Mouse (Mus musculus) adrenal gland, adult 8-10 months (tissue): ENCODE results near the gene Gtf2f1. TPM values are rescaled to one million over a fixed set of nuclear protein-coding genes. Genes with fewer than 3 reads are reported as not detected.

Source experiments
- DNase-seq: peaks from one replicate; pipeline ENCODE4 v3.0.0; 2022
- total RNA-seq, 4 experiments: library from RNA; stranded (reverse); gene quantifications; 2 replicates each; pipeline ENCODE4 v1.2.4; 2022

The Gtf2f1 gene
- total RNA-seq, 4 experiments from 2014 or later, result 45.6 to 68.2 (median 54.2) TPM

DNA sequence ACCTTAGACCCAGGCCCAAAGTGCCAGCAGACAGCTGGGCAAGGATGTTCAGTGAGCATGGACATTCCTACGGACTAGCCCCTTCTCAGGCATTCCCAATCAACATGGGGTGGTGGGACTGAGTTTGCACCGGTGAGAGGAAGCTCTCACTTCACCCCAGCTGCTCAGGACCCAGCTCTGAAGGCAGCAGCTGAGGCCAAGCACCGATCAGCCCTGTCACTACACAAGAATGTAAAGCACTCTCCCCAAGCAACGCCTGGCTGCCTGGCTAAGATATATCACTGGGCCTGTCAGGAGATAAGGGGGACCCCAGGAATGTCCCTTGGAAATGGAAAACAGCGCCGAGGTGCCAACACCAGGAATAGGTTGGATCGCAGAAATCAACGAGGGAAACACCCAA is 9.9 kb downstream of the Gtf2f1 start:
- DNase-seq, result no peak

GRCm38 (mm10) chr17:56999968-57000609 is 11.0 kb downstream of the Gtf2f1 start, which contains the start of gene Pspn:
Gene Pspn (minus strand): TSS chr17:57000018.
- no peak for DNase-seq

DNA sequence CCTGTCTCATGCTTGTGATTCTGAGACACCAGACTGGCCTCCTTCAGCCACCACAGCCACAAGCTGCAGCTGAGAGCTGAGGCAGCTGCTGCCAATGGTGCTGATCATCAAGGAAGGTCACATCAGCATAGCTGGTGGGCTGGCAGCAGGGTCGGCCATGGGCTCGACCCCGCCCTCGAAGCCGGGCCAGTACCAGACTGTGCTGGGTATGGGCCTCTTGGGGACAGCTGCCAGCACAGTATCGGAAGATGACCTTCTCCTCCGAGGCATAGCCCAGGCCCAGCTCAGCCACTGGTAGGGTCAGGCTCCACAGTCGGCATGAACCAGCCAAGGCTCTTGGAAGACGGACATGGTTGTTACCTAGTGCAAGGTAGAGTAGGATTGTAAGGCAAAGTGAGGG is 11.7 kb downstream of the Gtf2f1 start:
- DNase-seq, result no peak

DNA sequence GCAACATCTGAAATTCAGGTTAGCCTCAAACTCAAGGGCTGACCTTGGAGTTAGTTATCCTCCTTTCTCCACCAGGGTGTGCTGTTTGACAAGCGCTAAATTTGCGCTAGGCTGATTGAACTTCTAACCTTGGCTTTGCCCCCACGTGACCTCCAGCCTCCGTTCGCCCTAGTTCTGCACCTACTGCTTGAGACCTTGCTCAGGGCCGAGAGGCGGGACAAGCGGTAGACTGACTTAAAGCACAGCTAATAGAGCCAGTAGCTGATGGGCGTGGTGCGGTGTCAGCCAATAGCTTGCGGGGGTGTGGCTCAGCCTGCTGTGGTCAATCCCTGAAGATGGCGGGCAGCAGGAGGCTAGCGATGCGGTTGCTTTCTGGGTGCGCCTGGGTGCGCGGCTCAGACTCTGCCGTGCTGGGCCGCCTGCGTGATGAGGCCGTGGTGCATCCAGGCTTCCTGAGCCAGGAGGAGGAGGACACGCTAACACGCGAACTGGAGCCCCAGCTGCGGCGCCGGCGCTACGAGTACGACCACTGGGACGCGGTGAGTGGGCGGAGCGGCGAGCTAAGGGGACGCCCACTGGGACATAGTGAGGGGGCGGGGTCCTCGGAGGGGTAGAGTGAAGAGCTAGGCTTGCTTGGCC is 13.9 kb downstream of the Gtf2f1 start, which contains the start of gene Alkbh7:
Alkbh7 (plus strand) TSS at position 311 of the 639 bp plus-strand sequence.
- peak; percentile 98 for DNase-seq

DNA sequence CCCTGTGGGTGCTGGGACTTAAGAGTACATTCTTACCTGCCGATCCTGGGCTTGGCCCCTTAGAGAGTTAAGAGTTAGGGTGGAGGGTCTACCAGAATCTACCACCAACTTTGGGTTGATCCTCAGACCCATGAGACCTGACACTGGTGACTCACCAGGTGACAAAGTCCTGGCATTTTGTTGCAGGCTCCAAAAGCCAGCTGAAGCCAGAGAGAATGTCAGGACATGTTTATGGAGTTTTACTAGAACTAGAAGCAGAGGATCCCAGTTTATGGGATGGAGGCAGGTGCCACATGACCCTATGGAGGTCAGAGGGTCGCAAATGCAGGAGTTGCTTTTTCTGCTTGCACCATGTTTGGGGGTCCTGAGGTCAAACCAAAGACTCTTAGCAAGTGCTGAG is 14.6 kb downstream of the Gtf2f1 start:
- no peak for DNase-seq

DNA sequence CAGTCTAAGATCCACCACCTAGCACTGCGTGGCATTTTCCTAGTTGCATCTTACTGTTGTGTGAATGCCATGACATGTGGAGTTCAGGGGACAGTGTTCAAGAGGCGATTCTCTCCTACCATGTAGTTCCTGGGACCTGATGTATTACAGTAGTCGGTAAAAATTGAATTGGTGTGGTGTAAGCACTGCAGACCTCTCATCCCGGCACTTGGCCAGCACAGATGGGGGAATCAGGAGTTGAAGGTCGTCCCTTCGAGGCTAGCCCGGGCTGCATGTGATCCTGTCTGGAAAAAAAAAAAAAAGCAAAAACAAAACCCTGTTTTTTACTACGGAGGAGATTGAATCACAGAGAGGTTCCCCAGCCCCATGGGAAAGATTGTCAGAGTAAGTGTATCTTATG is 16.0 kb downstream of the Gtf2f1 start:
- DNase-seq, result no peak

DNA sequence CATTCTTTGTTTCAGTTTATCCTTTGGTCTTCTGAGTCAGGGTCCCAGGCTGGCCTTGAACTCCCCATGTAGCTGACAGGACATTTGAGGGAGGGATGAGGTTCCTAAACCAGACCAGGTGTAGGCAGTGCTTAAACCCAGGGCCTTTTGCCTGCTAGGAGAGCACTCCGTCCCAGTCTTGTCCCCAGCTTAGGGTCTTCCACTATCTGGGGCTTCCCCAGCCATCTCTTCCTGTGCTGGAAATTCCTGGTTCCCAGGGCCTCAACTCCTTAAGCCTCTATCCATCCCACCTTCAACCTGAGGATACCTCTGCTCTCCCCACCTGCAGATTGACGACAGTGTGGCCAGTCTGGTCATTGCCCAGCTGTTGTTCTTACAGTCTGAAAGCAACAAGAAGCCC is 20.1 kb downstream of the Gtf2f1 start:
- no peak for DNase-seq

- peak; percentile 94 for DNase-seq
Observed at GRCm38 (mm10) chr17:56990115-56990746, 20.9 kb downstream of the Gtf2f1 start, which contains the start of gene Clpp. Gene Clpp (plus strand): TSS chr17:56990305.

DNA sequence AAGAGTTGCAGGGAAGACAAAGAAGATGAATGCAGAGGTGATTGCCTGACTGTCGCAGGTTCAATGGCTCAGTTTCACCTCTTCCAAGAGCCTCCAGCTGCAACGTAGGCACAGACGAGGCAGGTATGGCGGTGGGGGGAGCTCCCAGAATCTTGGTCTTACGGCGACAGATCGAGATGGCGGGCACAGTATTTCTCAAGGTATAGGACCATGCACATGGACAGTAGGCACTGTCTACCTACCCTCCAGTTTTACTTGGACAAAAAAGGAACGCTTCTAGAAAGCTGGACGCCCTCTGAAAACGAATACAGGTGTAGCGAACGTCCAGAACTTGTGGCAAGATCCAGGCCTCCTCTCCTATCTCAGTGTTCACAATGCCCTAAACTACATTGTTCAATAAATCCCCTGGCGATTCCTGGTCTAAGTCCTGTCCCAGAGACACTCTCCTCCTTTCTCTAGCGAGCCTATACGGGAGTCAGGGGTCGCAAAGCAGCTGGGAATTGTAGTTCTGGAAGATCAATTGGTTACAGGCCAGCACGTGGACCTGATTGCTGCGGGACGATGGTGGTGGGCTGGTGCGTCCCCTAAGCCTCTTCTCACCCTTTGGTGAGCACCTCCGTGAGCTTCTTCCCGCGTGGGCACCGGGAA is 21.5 kb downstream of the Gtf2f1 start:
- no peak for DNase-seq

DNA sequence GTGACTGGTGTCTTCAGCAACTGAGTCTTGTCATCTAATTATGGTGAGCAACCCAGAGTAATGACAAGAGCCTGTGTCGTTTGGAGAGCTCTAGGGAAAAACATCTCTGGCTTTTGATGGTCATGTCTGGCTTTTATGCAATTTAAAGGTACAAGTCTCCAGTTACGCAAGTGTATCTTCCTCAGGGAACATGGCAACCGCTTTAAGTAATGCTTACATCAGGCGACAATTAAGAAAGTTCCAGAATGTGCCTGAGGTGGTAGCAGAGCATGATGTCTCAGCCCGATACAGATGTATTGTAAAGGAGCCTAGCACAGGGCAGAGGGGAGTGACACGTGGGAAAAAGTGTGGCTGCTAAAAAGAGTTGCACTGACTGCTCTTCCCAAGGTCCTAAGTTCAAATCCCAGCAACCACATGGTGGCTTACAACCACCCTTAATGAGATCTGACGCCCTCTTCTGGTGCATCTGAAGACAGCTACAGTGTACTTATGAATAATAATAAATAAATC is 22.1 kb downstream of the Gtf2f1 start:
- no peak for DNase-seq

DNA sequence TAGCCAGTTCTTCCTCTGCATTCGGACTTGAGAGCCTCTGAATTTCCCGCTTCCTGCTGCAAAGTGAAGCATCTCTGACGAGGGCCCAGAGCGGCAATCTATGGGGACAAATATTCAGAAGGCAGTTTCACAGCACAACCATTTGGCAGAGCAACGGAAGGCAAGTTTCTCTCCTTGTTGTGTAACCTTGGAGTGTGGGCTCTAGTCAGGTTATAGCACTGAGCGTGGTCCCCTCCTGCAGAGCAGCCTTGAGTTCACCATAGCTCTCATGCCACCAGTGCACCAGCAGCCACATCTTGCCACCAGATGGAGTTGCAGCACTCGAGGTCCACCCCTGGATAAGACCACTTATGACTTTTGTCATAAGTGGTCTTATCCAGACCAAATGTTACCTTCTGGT is 22.6 kb downstream of the Gtf2f1 start:
- no peak for DNase-seq

- DNase-seq, result no peak
Observed at GRCm38 (mm10) chr17:56986105-56986805, 24.8 kb downstream of the Gtf2f1 start.

GRCm38 (mm10) chr17:56985656-56986055 is 25.4 kb downstream of the Gtf2f1 start:
- no peak for DNase-seq

GRCm38 (mm10) chr17:56984886-56985285 is 26.2 kb downstream of the Gtf2f1 start:
- DNase-seq, result no peak

DNA sequence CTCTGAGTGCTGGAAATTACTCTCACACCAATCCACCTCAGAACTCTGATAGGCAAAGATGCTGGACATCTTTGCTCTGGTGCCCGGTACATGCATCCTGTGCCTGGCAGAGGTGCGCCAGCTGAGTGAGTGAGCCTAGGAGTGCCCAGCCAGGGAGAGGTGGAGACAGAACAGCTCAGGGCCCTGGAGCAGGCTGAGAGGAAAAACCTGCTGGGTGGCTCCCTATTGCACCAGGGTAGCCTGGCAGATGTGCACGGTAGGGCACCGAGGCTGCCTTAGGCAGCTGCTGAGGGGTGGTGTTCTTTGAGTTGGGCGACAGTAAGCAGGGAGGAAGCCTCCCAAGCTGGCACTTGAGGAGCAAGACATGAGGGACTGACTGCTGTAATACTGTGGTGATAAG is 29.1 kb downstream of the Gtf2f1 start, which contains the start of gene Acer1:
Acer1 (minus strand) TSS at position 114 of the 400 bp plus-strand sequence.
- DNase-seq, result no peak

- no peak for DNase-seq
Observed at GRCm38 (mm10) chr17:56981049-56981448, 30.0 kb downstream of the Gtf2f1 start.

- DNase-seq, result no peak
Observed at GRCm38 (mm10) chr17:56979524-56979923, 31.6 kb downstream of the Gtf2f1 start.

GRCm38 (mm10) chr17:56976531-56977390 is 34.3 kb downstream of the Gtf2f1 start:
- DNase-seq, result no peak

DNA sequence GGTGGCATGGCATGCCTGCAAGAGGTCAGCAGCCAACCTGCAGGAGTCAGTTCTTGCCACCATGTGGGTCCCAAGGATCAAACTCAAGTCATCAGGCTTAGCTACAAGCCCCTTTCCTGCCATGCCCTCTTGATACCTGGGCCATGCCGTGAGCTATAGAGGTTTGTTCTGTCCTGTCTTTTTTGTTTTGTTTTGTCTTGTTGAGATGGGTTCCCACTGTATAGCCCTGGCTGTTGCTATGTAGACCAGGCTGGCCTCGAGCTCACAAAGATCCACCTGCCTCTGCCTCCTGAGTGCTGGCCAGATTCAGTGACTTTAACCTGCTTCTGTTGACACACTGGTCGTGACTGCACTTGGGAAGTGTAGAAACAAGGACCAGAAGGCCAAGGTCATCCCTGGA is 35.7 kb downstream of the Gtf2f1 start:
- DNase-seq, result no peak

DNA sequence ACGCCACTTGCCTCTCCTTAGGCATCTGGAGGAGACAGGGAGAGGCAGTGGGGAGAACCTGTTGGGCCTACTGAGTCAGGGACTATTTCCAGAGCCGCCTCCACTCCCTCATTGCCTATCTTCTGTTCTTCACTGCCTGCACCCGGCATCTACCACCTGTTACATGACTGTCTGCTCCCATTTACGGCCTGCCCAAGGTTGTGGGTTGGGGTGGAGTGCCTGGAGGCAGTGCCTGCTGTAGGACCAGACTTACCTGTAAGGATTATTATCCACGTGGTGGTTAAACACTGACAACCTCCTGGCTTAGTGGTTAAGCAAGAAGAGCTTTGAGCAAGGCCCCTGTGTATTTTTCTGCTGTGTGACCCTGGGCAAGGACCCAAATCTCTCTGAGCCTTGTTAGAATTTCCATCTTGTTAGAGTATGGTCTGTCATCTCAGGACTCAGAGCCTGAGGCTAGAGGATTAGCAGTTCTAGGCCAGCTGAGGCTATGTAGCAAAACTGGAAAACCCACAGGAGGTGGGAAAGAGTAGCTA is 36.3 kb downstream of the Gtf2f1 start:
- DNase-seq, result no peak
